Mouse (Mus musculus): ENCODE measurements around the gene Slc38a9.

DNA sequence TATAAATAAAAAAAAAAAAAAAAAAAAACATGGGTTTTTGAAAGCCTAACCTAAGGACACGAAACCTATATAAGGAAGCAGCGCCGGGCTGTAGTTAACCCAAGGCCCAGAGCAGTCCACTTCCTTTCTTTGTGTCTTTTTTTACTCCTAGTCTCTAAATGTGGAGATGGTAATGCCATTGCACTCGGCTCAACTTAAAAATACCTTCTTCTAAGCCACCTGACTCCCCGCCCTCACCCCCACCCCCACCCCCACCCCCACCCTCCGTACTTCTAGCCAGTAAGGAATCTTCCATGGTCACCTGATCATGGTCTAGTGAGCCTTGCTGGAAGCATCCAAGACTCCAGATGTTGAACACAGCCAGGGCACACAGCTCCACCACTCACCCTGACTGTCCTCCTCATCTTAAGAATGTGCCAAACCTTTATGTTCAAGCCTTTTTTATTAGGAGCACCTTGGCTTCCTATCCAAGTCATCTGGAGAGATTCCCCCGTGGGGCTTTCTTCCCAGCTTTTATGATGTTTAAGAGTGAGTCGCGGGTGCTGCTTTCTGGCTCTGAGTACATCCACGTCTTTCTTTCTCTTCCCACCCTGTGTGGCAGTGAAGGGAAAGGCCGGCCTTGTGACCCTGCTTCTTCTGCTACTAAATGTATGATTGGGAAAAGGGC is 91.9 kb downstream of the Slc38a9 start:
- TF ChIP-seq GATA1 (IDR thresholded peaks at IDR 0.05; ENCODE audit: borderline replicate concordance, low read length) (no peak), CTCF (IDR thresholded peaks at IDR 0.05; ENCODE audit: low read depth, low read length) (no peak)
